Mouse (Mus musculus) testis, adult 2 months (tissue): ENCODE measurements around the gene Plekhs1. TPM values are rescaled to one million over a fixed set of nuclear protein-coding genes. Genes with fewer than 3 reads are reported as not detected.

Experiments
- H3K27ac ChIP-seq: fragments of 200-500 bp; 2 replicates; pipeline ENCODE4 v1.5.1; 2012; ENCODE audit warnings: low read depth, low read length; ENCODE audit not compliant: control insufficient read depth, insufficient read depth
- H3K27me3 ChIP-seq: fragments of 200-500 bp; 2 replicates; pipeline ENCODE4 v1.6.1; 2012; ENCODE audit warnings: mild to moderate bottlenecking, low read length, moderate library complexity; ENCODE audit not compliant: control insufficient read depth, insufficient read depth
- H3K36me3 ChIP-seq: fragments of 200-500 bp; 2 replicates; pipeline ENCODE4 v1.6.1; 2012; ENCODE audit warnings: mild to moderate bottlenecking, low read length; ENCODE audit not compliant: control insufficient read depth, insufficient read depth
- H3K4me1 ChIP-seq: fragments of 200-500 bp; 2 replicates; pipeline ENCODE4 v1.6.1; 2012; ENCODE audit warnings: low read length; ENCODE audit not compliant: control insufficient read depth, insufficient read depth
- H3K4me3 ChIP-seq: fragments of 200-500 bp; 2 replicates; pipeline ENCODE4 v1.5.1; 2012; ENCODE audit warnings: low read depth, mild to moderate bottlenecking, low read length, moderate library complexity, mixed read lengths; ENCODE audit not compliant: control insufficient read depth
- CTCF ChIP-seq: fragments of 200-500 bp; IDR thresholded peaks from 2 replicates; pipeline ENCODE4 v1.5.1; 2012; ENCODE audit warnings: low read depth, mild to moderate bottlenecking, inconsistent platforms, low read length, moderate library complexity; ENCODE audit not compliant: control insufficient read depth, insufficient read depth, insufficient replicate concordance
- POLR2A ChIP-seq: fragments of 200-500 bp; IDR thresholded peaks from 2 replicates; pipeline ENCODE4 v1.6.1; 2012; ENCODE audit warnings: low read depth, mild to moderate bottlenecking, inconsistent platforms, low read length, moderate library complexity; ENCODE audit not compliant: control insufficient read depth
- polyA plus RNA-seq: library from polyadenylated mRNA; depleted of rRNA; stranded (reverse); fragments of >200 nt; gene quantifications from 2 replicates; pipeline ENCODE4 v1.2.3, GENCODE M21; 2012

Gene Plekhs1
- polyA plus RNA-seq, 1 experiment: 0.17 TPM

GRCm38 (mm10) chr19:56476546-56476945 is 15.1 kb downstream of the Plekhs1 start:
- Histone ChIP-seq H3K4me1 (peaks cover 8% of the 10 kb centered on the region), H3K27me3 (no peaks in the 10 kb centered on the region), H3K36me3 (no peaks in the 10 kb centered on the region), H3K27ac (no peak overlapping the region), H3K4me3 (no peak overlapping the region)
- TF ChIP-seq CTCF (no peak), POLR2A (no peak)

- H3K4me1 ChIP-seq: peaks cover 8% of the 10 kb centered on the region
- TF ChIP-seq POLR2A (no peak), CTCF (no peak)
- no peak overlapping the region for H3K4me3 ChIP-seq
These were observed 15.8 kb downstream of the Plekhs1 start for GRCm38 (mm10) chr19:56477253-56477652.

GRCm38 (mm10) chr19:56477832-56478231 is 16.4 kb downstream of the Plekhs1 start:
- no peaks in the 10 kb centered on the region for H3K27me3 ChIP-seq
- H3K27ac ChIP-seq: no peak overlapping the region
- TF ChIP-seq CTCF (no peak), POLR2A (no peak)
- H3K4me1 ChIP-seq: peaks cover 8% of the 10 kb centered on the region
- H3K36me3 ChIP-seq: no peaks in the 10 kb centered on the region
- H3K4me3 ChIP-seq: no peak overlapping the region

More at GRCm38 (mm10) chr19:56477253-56477652, 15.8 kb downstream of the Plekhs1 start:
- Histone ChIP-seq H3K36me3 (no peaks in the 10 kb centered on the region), H3K27ac (no peak overlapping the region), H3K27me3 (no peaks in the 10 kb centered on the region)

- Histone ChIP-seq H3K36me3 (no peaks in the 10 kb centered on the region), H3K27ac (no peak overlapping the region), H3K4me3 (no peak overlapping the region), H3K4me1 (no peaks in the 10 kb centered on the region), H3K27me3 (no peaks in the 10 kb centered on the region)
- TF ChIP-seq CTCF (no peak), POLR2A (no peak)
These were observed 23.4 kb downstream of the Plekhs1 start for GRCm38 (mm10) chr19:56484630-56485375.

- Histone ChIP-seq H3K27ac (no peak overlapping the region), H3K36me3 (no peaks in the 10 kb centered on the region), H3K27me3 (no peaks in the 10 kb centered on the region), H3K4me1 (no peaks in the 10 kb centered on the region), H3K4me3 (no peak overlapping the region)
- TF ChIP-seq POLR2A: no peak
- no peak for TF ChIP-seq CTCF
These were observed 24.2 kb downstream of the Plekhs1 start for GRCm38 (mm10) chr19:56485376-56486271.

- Histone ChIP-seq H3K27ac (no peak overlapping the region), H3K36me3 (no peaks in the 10 kb centered on the region), H3K4me1 (no peaks in the 10 kb centered on the region), H3K4me3 (no peak overlapping the region), H3K27me3 (no peaks in the 10 kb centered on the region)
- TF ChIP-seq CTCF (no peak), POLR2A (no peak)
These were observed 25.5 kb downstream of the Plekhs1 start for GRCm38 (mm10) chr19:56486926-56487325.

GRCm38 (mm10) chr19:56487339-56487738 is 25.9 kb downstream of the Plekhs1 start:
- no peak overlapping the region for H3K27ac ChIP-seq
- H3K4me1 ChIP-seq: no peaks in the 10 kb centered on the region
- no peak for TF ChIP-seq CTCF
- no peak for TF ChIP-seq POLR2A
- no peak overlapping the region for H3K4me3 ChIP-seq
- no peaks in the 10 kb centered on the region for H3K27me3 ChIP-seq
- H3K36me3 ChIP-seq: no peaks in the 10 kb centered on the region
